Mouse (Mus musculus): Measurements from ENCODE around the gene Ubp1.

Ubp1 gene

DNA sequence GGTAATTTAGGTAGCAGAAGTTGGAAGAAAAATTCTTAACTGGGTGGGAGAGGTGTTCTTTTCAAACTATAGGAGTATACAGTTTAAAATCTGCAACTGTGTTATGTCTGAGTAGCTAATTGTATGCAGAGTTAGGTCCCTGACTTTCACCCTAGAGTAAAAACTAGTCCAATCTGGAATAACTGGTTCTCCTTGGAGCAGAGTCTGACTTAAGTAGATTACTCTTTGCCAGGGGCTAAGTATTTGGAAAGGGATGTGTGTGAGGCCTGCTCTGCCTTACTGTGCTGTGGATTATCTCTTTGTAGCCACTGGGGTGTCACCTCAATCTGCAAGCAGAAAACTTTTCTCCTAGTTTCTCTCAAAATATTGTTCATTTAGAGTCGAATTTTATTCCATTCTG lies 16.5 kb downstream of the Ubp1 start:
- ChIA-PET CTCF (interaction anchor here in 1 of 4 experiments (1.0 kb wide), 1 partner anchor 9 kb away, joined by 3 read pairs; no protein-coding TSS in a partner anchor), POLR2A (interaction anchor here in 3 of 4 experiments (0.7 to 10.7 kb wide), 6 partner anchors 11 to 1219 kb away, joined by 3 to 86 read pairs (median 6); partner anchors contain the start of gene Ubp1 (in 2 of the 3))

DNA sequence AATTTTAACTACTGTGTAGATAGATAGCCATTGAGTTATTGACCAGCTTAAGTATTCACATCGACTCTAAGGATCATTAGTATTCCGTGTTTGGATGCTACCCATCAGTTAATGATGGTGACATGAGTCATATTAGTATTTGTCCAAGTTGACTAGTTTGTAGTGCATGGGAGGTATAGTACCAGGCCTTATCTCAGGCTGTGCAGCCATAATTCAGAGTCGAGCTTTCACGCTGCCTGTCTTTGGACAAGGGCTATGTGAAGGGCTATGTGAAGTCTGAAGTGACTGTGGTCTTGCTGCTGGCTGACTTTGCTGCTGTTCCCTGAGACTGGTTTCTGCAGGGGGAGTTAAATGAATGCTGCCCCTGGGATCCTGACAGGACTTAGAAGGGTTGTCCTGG lies 27.0 kb downstream of the Ubp1 start:
- ChIA-PET POLR2A (interaction anchor here in 2 of 4 experiments (0.6 to 1.5 kb wide), 3 partner anchors 26 to 589 kb away, joined by 3 to 4 read pairs (median 3); partner anchors contain the start of gene Ubp1 (in 2 of the 2)), CTCF (no interaction called here)

DNA sequence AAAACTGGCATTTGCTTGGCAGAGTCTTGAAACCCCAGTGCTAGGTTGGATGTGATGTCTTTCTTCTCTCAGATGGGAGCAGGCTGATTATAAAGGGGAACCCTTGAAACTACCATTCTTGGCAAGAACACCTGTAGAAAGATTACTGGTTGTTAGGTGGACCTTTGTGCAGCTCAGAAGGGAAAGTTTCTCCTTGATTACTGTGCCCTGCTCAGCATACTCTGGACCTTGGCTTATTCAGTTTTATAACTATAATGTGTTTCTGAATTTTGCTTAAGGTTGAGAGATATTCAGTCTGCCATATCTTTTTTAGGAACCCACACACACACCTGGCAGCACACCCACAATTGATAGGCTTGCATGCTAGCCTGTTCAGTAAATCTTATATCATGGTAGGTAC lies 33.0 kb downstream of the Ubp1 start:
- ChIA-PET CTCF (no interaction called here), POLR2A (interaction anchor here in 1 of 4 experiments (1.4 kb wide), 1 partner anchor 9 kb away, joined by 4 read pairs; no protein-coding TSS in a partner anchor)

DNA sequence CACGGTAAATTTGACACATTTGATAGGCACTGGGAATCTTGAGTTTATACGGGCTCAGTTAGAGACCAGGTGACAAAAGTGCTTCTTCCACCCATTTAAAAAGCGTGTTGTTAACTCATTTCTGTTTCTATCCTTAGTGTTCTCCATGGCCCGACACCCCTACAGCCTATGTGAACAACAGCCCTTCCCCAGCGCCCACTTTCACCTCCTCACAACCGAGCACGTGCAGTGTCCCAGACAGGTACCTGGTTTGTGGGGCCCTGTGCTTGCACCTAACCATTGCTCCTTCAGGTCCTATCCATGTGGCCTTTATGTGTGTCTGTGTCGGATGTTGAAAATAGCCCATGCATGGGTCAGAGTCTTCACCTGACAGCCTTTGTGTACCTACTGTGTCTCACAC lies 33.7 kb downstream of the Ubp1 start:
- ChIA-PET CTCF (no interaction called here), POLR2A (interaction anchor here in 1 of 4 experiments (0.6 to 1.4 kb wide), 2 partner anchors 12 to 18 kb away, joined by 3 to 4 read pairs; no protein-coding TSS in a partner anchor)

DNA sequence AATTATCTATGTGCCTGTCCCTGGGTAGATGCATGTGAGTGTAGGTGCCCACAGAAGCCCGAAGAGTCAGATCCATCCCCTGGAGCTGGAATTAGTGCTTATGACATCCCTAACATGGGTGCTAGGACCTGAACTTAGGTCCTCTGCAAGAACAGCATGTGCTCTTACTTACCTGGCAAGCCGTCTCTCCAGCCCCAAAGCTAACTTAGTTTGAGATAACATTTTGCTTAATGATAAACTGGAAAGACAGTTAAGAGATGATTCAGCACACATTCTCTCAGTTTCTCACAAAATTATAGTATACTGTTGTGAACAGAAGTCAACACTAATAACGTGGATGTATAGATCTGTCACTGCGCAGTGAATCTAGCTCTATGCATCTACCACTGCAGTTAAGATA lies 36.1 kb downstream of the Ubp1 start:
- ChIA-PET CTCF (interaction anchor here in 3 of 4 experiments (0.6 to 0.9 kb wide), 3 partner anchors 8 to 77 kb away, joined by 3 to 5 read pairs (median 3); no protein-coding TSS in a partner anchor), POLR2A (no interaction called here)

DNA sequence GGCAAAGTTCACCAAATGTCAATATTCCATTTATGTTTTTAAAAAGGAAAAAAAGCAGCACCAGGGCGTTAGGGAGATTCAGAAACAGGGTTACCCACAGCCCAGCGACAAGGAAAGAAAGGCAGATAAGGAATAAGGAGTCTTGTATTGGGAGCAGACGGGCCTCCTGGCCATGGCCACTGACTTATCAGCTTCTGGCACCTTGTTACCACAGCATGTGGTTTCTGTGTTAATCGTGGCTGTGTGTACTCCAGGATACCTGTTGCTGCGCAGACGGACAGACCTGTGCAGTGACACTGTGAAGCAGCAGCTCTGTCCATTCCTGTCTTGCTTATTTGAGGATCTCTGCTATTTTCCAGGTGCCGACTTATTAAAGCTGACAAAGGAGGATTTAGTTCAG lies 38.2 kb downstream of the Ubp1 start:
- ChIA-PET CTCF (no interaction called here), POLR2A (interaction anchor here in 2 of 4 experiments (1.0 to 1.9 kb wide), 6 partner anchors 9 to 38 kb away, joined by 3 to 7 read pairs (median 4); partner anchors contain the start of gene Ubp1 (in 1 of the 2))

DNA sequence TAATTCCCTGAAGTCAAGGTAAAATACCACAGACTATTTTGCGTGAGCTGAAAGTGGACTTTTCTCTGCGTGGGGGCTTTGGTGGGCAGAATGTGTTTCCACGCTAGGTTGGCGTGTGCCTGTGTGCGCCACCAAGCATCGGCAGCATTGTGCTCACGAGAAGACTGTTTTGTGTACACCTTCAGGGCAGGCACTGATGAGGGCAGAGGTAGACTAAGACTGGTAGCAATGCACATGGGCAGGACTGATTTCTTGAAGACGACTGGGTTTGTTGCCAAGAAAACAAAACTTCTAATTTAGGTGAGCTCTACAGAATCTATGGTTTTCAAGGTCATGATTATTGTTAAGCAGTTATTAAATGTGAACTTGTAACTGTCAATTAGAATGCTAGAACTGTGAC lies 38.7 kb downstream of the Ubp1 start:
- ChIA-PET POLR2A (interaction anchor here in 2 of 4 experiments (1.0 to 1.9 kb wide), 3 partner anchors 10 to 39 kb away, joined by 3 to 5 read pairs (median 4); partner anchors contain the start of gene Ubp1 (in 1 of the 2)), CTCF (interaction anchor here in 1 of 4 experiments (1.4 kb wide), 1 partner anchor 10 kb away, joined by 4 read pairs; no protein-coding TSS in a partner anchor)

DNA sequence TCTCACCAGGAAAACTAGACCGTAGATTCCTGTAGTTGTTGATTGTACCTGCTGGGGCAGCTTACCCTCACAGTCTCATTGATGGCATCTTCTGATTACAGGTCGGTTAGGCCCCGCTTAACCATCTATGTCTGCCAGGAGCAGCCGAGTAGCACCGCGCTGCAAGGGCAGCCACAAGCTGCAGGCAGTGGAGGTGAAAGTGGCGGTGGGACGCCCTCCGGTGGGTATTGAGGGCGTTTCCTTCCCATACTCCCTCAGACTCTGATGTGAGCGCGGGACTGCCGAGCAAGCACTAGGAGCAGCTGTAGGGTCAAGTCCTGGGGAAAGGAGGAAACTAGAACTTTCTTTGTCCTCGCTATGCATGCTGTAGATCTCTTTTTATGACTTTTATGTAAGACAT lies 39.3 kb downstream of the Ubp1 start:
- POLR2A ChIA-PET, result interaction anchor here in 2 of 4 experiments (0.6 to 2.2 kb wide), 6 partner anchors 10 to 83 kb away, joined by 3 to 14 read pairs (median 4); partner anchors contain the start of gene Ubp1 (in 1 of the 2)
- CTCF ChIA-PET, result interaction anchor here in 1 of 4 experiments (1.4 to 1.8 kb wide), 2 partner anchors 9 to 46 kb away, joined by 4 to 9 read pairs; no protein-coding TSS in a partner anchor

DNA sequence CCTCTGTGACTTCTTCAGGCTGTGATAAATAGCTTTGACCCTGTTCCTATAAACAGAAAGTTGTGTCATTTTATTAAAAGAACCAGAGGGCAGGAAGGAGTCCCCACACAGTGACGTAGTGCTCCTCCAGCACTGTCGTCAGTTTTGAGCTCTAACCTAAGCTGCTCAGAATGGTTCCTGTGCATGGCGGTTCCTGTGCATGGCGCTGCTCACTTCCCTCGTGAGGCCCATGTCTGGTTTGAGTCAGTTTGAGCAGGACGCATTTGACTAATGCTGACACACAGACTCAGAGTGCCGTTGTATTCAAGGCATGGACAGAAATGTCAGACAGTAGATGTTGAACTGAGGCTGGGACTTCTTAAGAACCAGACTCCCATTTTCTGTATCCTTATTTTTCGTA lies 40.9 kb downstream of the Ubp1 start:
- POLR2A ChIA-PET, result interaction anchor here in 3 of 4 experiments (0.6 to 2.2 kb wide), 11 partner anchors 8 to 470 kb away, joined by 3 to 14 read pairs (median 4); partner anchors contain the start of gene Ubp1 (in 1 of the 3)
- CTCF ChIA-PET, result interaction anchor here in 1 of 4 experiments (0.8 to 1.8 kb wide), 2 partner anchors 44 to 212 kb away, joined by 3 to 9 read pairs; no protein-coding TSS in a partner anchor

DNA sequence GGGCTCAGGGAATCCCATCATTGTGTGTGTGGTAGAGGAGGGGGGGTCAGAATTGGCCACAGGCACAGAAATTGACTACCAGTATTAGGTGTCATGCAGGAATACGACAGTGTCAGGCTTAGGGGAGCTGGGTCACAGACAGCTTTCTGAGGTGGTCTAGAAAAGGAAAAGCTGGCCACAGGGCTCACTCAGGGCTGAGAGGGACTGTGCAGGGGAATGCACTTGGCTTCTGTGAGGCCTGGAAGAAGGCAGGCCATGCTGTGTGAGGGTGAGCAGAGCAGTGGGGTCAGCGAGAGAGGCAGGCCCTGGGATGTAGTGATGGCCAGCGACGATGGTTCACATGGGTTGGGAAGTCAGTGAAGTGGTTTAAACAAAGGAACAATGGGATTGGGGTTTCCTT lies 43.1 kb downstream of the Ubp1 start:
- POLR2A ChIA-PET, result interaction anchor here in 1 of 4 experiments (1.2 to 1.7 kb wide), 2 partner anchors 8 to 80 kb away, joined by 3 read pairs; no protein-coding TSS in a partner anchor

DNA sequence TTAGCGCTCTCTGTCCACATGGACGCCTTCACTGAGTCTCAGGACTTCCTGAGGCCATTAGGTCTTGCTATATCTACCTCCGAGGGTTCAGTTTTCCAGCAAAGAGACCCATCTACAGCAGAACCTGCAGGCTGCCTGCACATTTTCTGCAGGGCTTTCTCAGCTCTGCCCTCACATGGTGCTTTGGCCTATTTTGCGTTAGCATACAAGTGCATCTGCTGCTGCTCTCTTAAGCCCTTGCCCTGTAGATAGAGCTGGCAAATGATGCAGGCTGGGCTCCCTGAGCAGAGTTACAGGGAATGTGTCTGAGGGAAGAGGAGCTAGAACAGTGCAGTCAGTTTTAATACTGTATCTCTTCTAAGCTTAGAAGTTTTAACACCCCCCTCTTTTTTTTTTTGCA lies 44.2 kb downstream of the Ubp1 start:
- ChIA-PET CTCF (interaction anchor here in 2 of 4 experiments (0.6 to 1.2 kb wide), 4 partner anchors 9 to 177 kb away, joined by 3 to 4 read pairs (median 3); no protein-coding TSS in a partner anchor), POLR2A (interaction anchor here in 2 of 4 experiments (0.6 to 1.7 kb wide), 3 partner anchors 45 to 94 kb away, joined by 3 read pairs; partner anchors contain the start of gene Ubp1 (in 1 of the 2))

More for the DNA sequence above, 43.1 kb downstream of the Ubp1 start:
- CTCF ChIA-PET, result interaction anchor here in 1 of 4 experiments (0.6 kb wide), 1 partner anchor 42 kb away, joined by 3 read pairs; no protein-coding TSS in a partner anchor

DNA sequence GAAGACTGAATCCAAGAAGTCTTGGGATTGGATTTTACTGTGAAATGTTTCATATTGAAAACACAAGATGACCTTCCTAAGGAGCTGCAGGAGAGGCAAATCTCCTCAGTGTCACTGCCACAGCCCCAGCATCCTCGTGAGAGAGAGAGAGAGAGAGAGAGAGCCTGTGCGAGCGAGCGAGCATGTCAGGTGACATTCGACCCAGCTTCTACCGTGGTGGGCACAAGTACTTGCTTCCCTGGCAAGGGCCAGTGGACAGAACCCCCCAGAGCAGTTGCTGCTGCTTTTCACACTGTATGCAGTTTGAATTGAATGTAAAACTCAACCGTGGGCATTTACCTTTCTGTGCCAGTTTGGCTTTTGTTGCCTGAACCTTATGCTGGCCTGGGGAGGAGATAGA lies 44.7 kb downstream of the Ubp1 start:
- POLR2A ChIA-PET, result interaction anchor here in 3 of 4 experiments (1.0 to 1.7 kb wide), 3 partner anchors 45 to 125 kb away, joined by 3 read pairs; partner anchors contain the start of gene Ubp1 (in 1 of the 3)

DNA sequence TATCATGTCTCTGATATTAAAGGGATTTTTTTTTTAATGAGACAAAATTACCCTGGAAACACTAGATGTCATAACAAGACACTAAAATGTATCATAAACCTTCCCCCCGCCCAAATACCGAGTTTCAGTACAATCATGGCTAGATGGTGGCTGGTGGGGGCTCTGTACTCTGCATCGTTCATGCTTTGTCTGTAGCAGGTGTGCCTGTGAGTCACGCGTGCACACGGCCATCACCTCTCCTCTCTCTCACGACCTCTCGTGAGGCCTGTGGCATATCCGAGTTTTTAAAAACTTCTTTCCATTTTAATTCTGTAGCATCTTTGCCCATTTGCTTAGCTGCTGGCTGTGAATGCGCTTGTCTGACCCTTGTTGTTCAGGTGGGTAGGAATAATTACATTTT lies 45.5 kb downstream of the Ubp1 start:
- ChIA-PET POLR2A (interaction anchor here in 1 of 4 experiments (1.0 kb wide), 1 partner anchor 126 kb away, joined by 3 read pairs; no protein-coding TSS in a partner anchor), CTCF (interaction anchor here in 1 of 4 experiments (0.6 kb wide), 1 partner anchor 224 kb away, joined by 5 read pairs; no protein-coding TSS in a partner anchor)

More for the DNA sequence above, 44.7 kb downstream of the Ubp1 start:
- CTCF ChIA-PET, result interaction anchor here in 3 of 4 experiments (0.5 to 1.2 kb wide), 4 partner anchors 9 to 177 kb away, joined by 3 to 4 read pairs (median 3); no protein-coding TSS in a partner anchor

DNA sequence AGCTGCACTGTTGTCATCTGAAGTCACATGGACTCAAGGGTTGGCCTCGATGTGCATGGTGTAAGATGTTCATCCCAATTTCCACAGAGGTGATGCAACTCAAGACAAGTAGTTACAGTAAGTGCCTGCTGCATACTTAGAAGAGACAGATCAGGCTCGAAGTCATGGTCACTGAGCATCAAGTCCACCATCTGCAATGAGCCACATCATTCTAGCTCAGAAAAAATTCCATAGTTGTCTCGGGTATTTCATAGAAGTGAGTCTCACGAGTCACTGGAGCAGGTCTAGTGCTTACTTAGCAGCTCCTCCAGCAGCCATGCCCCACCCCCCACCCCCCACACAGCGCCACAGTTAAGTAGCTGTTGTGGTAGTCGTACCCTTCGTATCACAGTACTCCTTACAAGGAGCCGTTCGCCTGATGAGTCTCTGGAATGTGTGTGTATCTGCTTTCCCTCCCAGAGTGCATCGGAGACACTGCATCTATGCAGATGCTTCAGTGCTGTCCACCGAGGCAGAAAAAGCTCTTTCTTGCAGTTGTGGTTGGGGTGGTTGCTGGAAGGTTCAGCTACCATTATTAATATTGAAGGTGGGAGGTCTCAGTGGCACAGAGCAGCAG lies 46.6 kb downstream of the Ubp1 start:
- ChIA-PET POLR2A (interaction anchor here in 3 of 4 experiments (0.7 to 2.1 kb wide), 9 partner anchors 13 to 110 kb away, joined by 3 to 8 read pairs (median 3); partner anchors contain the start of gene Ubp1 (in 1 of the 3)), CTCF (interaction anchor here in 1 of 4 experiments (0.6 kb wide), 1 partner anchor 13 kb away, joined by 4 read pairs; no protein-coding TSS in a partner anchor)

DNA sequence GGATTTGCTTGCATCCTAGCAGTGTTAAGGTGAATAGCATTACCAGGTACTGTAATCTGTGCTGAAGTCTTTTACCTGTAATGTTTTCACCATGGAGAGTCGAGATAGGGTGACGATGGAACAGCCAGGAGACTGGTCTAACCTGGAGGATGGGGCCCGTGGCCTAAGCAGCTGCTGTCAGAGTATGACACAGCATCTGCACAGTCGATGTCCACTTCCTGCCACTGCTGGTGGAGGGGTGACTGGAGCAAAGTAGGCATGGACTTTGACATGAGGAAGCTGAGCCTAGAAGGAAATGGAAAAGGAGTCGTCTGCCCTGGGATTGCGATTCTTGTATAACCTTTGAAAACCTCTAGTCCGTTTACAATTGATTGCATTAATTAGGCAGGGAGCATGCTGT lies 47.9 kb downstream of the Ubp1 start:
- ChIA-PET POLR2A (interaction anchor here in 2 of 4 experiments (0.6 to 2.9 kb wide), 8 partner anchors 7 to 220 kb away, joined by 3 to 14 read pairs (median 4); partner anchors contain the start of genes Ubp1 (in 2 of the 2) and Fbxl2 (in 1 of the 2)), CTCF (interaction anchor here in 2 of 4 experiments (1.4 to 1.5 kb wide), 2 partner anchors 8 to 20 kb away, joined by 3 to 4 read pairs; no protein-coding TSS in a partner anchor)

DNA sequence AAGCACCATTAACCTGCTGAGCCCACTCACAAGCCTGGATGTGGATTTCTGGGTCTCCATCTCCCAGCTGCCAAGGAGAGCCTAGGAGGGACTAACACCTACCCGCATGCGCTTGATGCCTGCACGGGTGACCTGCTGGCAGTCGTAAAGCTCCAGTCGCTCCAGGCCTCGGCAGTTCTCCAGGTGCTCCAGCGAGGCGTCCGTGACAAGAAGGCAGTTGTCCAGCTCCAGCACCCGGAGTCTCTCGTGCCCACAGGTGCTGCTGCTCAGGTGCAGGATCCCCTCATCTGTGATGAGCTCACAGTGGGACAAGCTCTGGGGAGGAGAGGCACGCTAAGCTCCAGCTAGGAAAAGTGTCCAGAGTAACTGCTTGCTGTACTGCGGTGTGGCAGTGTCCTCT lies 48.6 kb downstream of the Ubp1 start:
- POLR2A ChIA-PET, result interaction anchor here in 2 of 4 experiments (0.8 to 2.9 kb wide), 9 partner anchors 8 to 67 kb away, joined by 3 to 14 read pairs (median 4); partner anchors contain the start of genes Ubp1 (in 2 of the 2) and Fbxl2 (in 1 of the 2)
- CTCF ChIA-PET, result interaction anchor here in 2 of 4 experiments (1.4 to 1.5 kb wide), 2 partner anchors 9 to 19 kb away, joined by 3 to 4 read pairs; no protein-coding TSS in a partner anchor

DNA sequence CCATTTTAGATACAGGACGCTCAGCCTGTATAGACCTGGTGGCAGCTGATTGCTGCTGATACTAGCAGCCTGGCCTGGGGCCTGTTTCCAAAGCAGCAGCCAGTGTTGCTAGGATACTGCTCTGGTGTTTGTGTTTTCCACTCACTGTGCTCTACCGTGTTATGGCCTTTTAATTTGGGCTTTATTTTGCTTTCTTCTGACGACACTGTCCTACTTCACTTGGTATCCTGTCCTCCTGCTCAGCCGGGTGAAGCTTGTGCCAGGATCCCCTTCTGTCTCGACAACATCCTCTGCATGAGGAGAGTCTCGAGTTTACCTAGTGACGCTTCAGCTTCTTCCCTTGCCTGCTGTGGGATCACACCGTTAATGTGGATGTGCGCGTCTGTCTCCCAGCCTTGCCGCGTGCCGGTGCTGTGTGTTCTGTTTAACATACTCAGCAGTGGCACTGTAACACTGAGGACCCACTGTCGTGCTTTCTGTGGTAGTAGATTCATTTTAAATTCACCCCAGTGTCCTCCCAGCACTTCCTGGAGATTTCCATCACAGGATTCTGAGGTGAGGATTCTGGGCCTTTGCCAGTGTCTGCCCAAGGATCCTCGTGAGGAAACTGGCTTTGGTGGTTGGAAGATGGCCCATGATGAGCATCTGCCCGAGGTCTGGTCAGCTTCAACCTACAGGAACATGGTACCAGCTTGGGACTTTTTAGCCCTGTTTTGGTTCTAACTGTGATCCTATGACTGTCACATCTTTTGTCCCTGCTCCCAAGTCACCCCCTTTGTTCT lies 50.6 kb downstream of the Ubp1 start:
- ChIA-PET CTCF (no interaction called here), POLR2A (interaction anchor here in 2 of 4 experiments (0.5 to 2.9 kb wide), 3 partner anchors 9 to 223 kb away, joined by 3 to 14 read pairs (median 9); no protein-coding TSS in a partner anchor)

DNA sequence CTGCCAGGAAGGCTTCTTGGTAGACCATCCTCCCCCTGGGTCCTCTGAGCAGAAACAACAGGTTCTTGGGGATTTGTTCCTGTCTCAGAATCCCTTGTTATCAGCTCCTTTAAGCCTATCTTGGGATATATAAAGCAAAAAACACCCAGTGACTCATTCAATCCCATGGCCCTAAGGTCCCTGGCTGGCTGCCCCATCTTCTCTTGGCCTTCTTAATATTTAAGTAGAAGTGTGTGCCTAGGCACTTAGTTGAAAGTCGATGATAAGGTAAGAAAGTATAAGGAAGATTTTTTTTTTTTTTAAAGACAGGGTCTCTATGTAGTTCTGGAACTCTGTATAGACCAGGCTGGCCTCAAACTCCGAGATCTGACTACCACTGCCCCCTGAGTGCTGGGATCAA lies 51.7 kb downstream of the Ubp1 start:
- POLR2A ChIA-PET, result interaction anchor here in 1 of 4 experiments (0.7 to 1.1 kb wide), 2 partner anchors 9 to 18 kb away, joined by 3 read pairs; no protein-coding TSS in a partner anchor
- CTCF ChIA-PET, result no interaction called here

All from embryonic stem cell, embryonic (primary cell).